Mouse (Mus musculus) forebrain, embryonic 11.5 days (tissue): ENCODE measurements around the gene Cdipt. TPM values are rescaled to one million over a fixed set of nuclear protein-coding genes. Genes with fewer than 3 reads are reported as not detected.

Experiments
- ATAC-seq: fragments of 200-750 bp; cut with Nextera tagmentation; replicated peaks from 2 replicates; pipeline ENCODE4 v1.8.0; 2017; ENCODE audit warnings: moderate TSS enrichment; ENCODE audit not compliant: low FRiP score
- DNase-seq: peaks from one replicate; pipeline ENCODE4 v3.0.0-alpha.2; 2017; ENCODE audit warnings: low spot score
- H3K27ac ChIP-seq: fragments of 300-500 bp; sonication (generic); 2 replicates; pipeline ENCODE4 v1.5.1; 2014; ENCODE audit warnings: low read depth, low read length
- H3K27me3 ChIP-seq: fragments of 300-500 bp; sonication (generic); 2 replicates; pipeline ENCODE4 v1.6.1; 2014; ENCODE audit warnings: mild to moderate bottlenecking, low read length, mixed read lengths; ENCODE audit not compliant: control insufficient read depth, insufficient read depth
- H3K36me3 ChIP-seq: fragments of 300-500 bp; sonication (generic); 2 replicates; pipeline ENCODE4 v1.6.1; 2014; ENCODE audit warnings: mild to moderate bottlenecking, low read length, moderate library complexity, mixed read lengths; ENCODE audit not compliant: control insufficient read depth, insufficient read depth
- H3K4me1 ChIP-seq: fragments of 300-500 bp; sonication (generic); replicated peaks from 2 replicates; pipeline ENCODE4 v1.6.1; 2014; ENCODE audit warnings: low read length, mixed read lengths; ENCODE audit not compliant: control insufficient read depth, insufficient read depth
- H3K4me2 ChIP-seq: fragments of 300-500 bp; sonication (generic); 2 replicates; pipeline ENCODE4 v1.6.1; 2014; ENCODE audit warnings: low read depth, mild to moderate bottlenecking, low read length, moderate library complexity, mixed read lengths; ENCODE audit not compliant: severe bottlenecking
- H3K4me3 ChIP-seq: fragments of 300-500 bp; sonication (generic); 2 replicates; pipeline ENCODE4 v1.5.1; 2014; ENCODE audit warnings: low read depth, low read length
- H3K9ac ChIP-seq: fragments of 300-500 bp; sonication (generic); 2 replicates; pipeline ENCODE4 v1.6.1; 2014; ENCODE audit warnings: low read length
- H3K9me3 ChIP-seq: fragments of 300-500 bp; sonication (generic); 2 replicates; pipeline ENCODE4 v1.6.1; 2016; ENCODE audit warnings: low read length, mixed read lengths; ENCODE audit not compliant: control insufficient read depth
- WGBS: fragments of 180-500 bp; shearing (Covaris S2); extraction: QIAGEN DNeasy Blood & Tissue Kit; methylation state at CpG from one replicate; pipeline ENCODE4 v1.1.7; 2014; 5-methylcytosine and 5-hydroxymethylcytosine counted together
- polyA plus RNA-seq: library from polyadenylated mRNA; unstranded; fragments of >200 nt; fragmentation: Nextera tagmentation; extraction: Ambion mirVana; gene quantifications from 2 replicates; pipeline ENCODE4 v1.2.1, GENCODE M21; 2014

Gene Cdipt
- 68.0 and 78.7 TPM in 2 replicates for polyA plus RNA-seq

GRCm38 (mm10) chr7:126975893-126975949, at the start of gene Cdipt:
Gene Cdipt (plus strand): TSS chr7:126975914.
- Histone ChIP-seq H3K36me3 (no peaks in the 10 kb centered on the region; the same call in 1 of the 2 replicates), H3K27me3 (no peaks in the 10 kb centered on the region), H3K9ac (peak within 1 kb of the TSS; percentile 90), H3K4me1 (peaks cover 6% of the 10 kb centered on the region; the same call in 1 of the 2 replicates), H3K4me2 (peak within 1 kb of the TSS; percentile 84), H3K27ac (peak within 1 kb of the TSS; percentile 86), H3K9me3 (no peaks in the 10 kb centered on the region), H3K4me3 (peak within 1 kb of the TSS; percentile 98)
- DNase-seq (no peak), ATAC-seq (no peak)
- WGBS: 11% methylated on average over 1 of the region's 1 CpGs

DNA sequence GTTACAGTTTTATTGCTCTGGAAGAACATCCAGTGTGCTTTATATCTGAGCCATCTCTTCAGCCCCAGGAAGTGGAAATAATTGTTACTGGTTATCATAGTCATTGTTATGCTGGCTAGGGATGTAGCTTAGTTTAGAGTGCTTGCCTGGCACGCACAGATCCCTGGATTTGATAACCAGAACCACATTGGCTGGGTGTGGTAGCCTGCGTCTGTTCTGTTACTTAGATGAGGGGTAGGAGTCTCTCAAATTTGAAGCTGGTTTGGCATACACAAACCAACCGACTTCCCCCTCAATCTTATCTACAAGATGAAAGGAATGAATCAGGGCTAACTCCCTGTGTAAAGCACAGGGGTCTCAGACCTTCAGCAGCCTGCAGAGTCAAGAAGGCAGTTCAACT, 49.4 kb upstream of the Cdipt start:
- Histone ChIP-seq H3K9me3 (no peaks in the 10 kb centered on the region), H3K36me3 (no peaks in the 10 kb centered on the region), H3K9ac (no peak overlapping the region), H3K27me3 (no peaks in the 10 kb centered on the region), H3K4me2 (no peak overlapping the region), H3K4me3 (no peak overlapping the region), H3K27ac (no peak overlapping the region), H3K4me1 (peaks cover 2% of the 10 kb centered on the region; the same call in 1 of the 2 replicates)
- no peak for DNase-seq
- WGBS: 54% methylated on average over 3 of the region's 3 CpGs
- no peak for ATAC-seq

DNA sequence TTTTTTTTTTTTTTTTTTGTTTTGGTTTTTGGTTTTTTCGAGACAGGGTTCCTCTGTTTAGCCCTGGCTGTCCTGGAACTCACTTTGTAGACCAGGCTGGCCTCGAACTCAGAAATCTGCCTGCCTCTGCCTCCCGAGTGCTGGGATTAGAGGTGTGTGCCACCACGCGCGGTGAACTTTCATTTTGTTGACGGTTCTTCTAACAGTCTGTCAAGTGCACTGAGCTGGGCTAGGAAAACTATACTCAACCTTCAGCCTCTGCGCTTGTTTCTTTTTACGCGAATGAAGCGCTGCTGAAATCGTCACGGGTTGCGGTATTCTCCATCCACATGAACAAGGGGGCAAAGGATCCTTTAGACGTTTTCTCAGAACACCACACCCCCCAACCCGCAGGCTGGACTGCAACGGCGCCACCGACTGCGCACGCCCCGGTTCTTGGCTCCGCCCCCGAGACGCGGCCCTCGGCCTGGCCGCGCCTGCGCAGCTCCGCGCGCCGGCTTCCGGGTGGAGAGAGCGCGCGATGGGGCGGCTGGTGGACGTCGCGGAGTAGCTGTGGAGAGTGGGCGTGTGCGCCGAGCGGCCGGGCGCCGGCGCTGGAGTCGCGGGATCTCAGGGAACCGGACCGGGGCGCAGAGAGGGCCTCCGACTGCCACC, 47.2 kb upstream of the Cdipt start, which contains the start of gene Kctd13:
Kctd13 (plus strand) TSS at position 496 of the 654 bp plus-strand sequence.
- peak within 1 kb of the TSS; percentile 96 for H3K4me2 ChIP-seq
- peak; percentile 95 for DNase-seq
- H3K4me3 ChIP-seq: peak within 1 kb of the TSS; percentile 84
- 5% methylated on average over 56 of the region's 56 CpGs for WGBS
- ATAC-seq: peak; percentile 97
- H3K4me1 ChIP-seq: peaks cover 2% of the 10 kb centered on the region; the same call in 1 of the 2 replicates
- no peaks in the 10 kb centered on the region for H3K36me3 ChIP-seq
- H3K27ac ChIP-seq: peak within 1 kb of the TSS; percentile 41; the same call in 1 of the 2 replicates
- H3K9ac ChIP-seq: peak within 1 kb of the TSS; percentile 84
- H3K27me3 ChIP-seq: no peaks in the 10 kb centered on the region
- H3K9me3 ChIP-seq: no peaks in the 10 kb centered on the region

DNA sequence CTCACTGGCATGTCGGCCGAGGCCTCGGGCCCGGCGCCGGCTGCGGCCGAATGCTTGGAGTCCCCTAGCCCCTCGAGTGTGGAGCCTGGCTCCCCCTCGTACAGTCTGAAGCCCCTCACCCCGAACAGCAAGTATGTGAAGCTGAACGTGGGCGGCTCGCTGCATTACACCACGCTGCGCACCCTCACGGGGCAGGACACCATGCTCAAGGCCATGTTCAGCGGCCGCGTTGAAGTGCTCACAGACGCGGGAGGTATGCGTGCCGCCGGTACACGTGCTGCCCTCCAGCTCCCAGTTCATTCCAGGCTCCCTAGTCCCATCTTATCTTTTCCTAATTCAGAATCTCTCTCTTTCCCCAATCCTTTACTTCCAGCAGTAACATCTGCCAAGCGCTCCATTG, 46.7 kb upstream of the Cdipt start:
- DNase-seq (no peak), ATAC-seq (peak; percentile 80)
- Histone ChIP-seq H3K9ac (peak overlapping the region; percentile 84), H3K36me3 (no peaks in the 10 kb centered on the region), H3K27me3 (no peaks in the 10 kb centered on the region), H3K27ac (peak overlapping the region; percentile 41; the same call in 1 of the 2 replicates), H3K4me3 (peak overlapping the region; percentile 84), H3K4me1 (peaks cover 2% of the 10 kb centered on the region; the same call in 1 of the 2 replicates), H3K9me3 (no peaks in the 10 kb centered on the region), H3K4me2 (peak overlapping the region; percentile 96)
- 1% methylated on average over 27 of the region's 27 CpGs for WGBS

DNA sequence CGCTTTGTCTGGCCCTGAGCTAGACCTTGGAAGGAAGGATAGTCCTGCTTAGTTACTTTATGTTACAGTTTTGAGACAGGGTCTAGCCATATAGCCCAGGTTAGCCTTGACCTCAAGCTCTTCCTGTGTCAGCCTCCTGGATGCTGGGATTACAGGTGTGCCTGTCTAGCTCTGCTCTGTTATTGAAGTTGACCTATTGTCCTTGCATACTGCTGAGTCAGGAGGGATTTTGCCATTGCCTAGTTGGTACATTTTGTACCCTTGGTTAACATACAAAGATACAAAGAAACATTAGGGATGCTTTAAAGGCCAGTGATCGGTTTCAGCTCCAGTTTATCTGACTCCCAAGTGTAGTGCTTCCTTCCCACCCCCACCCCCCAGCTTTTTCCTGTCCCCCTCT, 43.1 kb upstream of the Cdipt start:
- H3K27ac ChIP-seq: no peak overlapping the region
- H3K4me1 ChIP-seq: peaks cover 2% of the 10 kb centered on the region; the same call in 1 of the 2 replicates
- H3K9me3 ChIP-seq: no peaks in the 10 kb centered on the region
- no peaks in the 10 kb centered on the region for H3K27me3 ChIP-seq
- no peak overlapping the region for H3K9ac ChIP-seq
- no peak overlapping the region for H3K4me3 ChIP-seq
- 80% methylated on average over 2 of the region's 2 CpGs for WGBS
- no peak for ATAC-seq
- no peak for DNase-seq
- H3K4me2 ChIP-seq: no peak overlapping the region
- peaks cover 1% of the 10 kb centered on the region; the same call in 1 of the 2 replicates for H3K36me3 ChIP-seq

GRCm38 (mm10) chr7:126941171-126941570, 34.5 kb upstream of the Cdipt start:
- Histone ChIP-seq H3K9ac (no peak overlapping the region), H3K4me2 (no peak overlapping the region), H3K27ac (no peak overlapping the region), H3K27me3 (no peaks in the 10 kb centered on the region), H3K36me3 (peaks cover 6% of the 10 kb centered on the region; the same call in 1 of the 2 replicates), H3K4me3 (no peak overlapping the region), H3K4me1 (no peaks in the 10 kb centered on the region), H3K9me3 (no peaks in the 10 kb centered on the region)
- no peak for ATAC-seq
- WGBS: 50% methylated on average over 6 of the region's 6 CpGs
- no peak for DNase-seq

- Histone ChIP-seq H3K4me3 (no peak overlapping the region), H3K27me3 (no peaks in the 10 kb centered on the region), H3K36me3 (peaks cover 6% of the 10 kb centered on the region; the same call in 1 of the 2 replicates), H3K4me2 (no peak overlapping the region), H3K4me1 (no peaks in the 10 kb centered on the region), H3K9me3 (no peaks in the 10 kb centered on the region), H3K27ac (no peak overlapping the region), H3K9ac (no peak overlapping the region)
- ATAC-seq (no peak), DNase-seq (no peak)
- 78% methylated on average over 5 of the region's 5 CpGs for WGBS
Observed at GRCm38 (mm10) chr7:126941801-126942200, 33.9 kb upstream of the Cdipt start.

DNA sequence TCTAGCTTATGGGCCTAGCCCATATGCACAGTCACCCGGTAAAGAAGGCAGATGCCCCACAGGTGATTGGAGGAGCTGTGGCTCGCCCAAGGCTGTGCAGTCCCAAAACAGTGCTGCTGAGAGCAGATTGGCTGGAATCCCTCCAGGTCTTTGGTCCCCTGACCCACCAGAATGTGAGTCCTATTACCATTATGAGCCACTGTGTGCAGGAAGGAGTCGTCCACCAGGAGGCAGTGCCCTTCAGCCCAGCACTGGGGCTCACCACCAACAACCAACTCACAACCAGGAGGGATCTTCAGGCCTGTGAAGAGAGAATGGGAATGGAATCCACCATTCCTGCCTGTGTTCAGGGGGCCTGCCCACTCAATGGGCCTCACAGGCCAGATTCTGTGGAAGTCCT, 29.2 kb upstream of the Cdipt start:
- 37% methylated on average over 3 of the region's 3 CpGs for WGBS
- no peak overlapping the region for H3K4me2 ChIP-seq
- ATAC-seq (no peak), DNase-seq (no peak)
- H3K27me3 ChIP-seq: peaks cover 15% of the 10 kb centered on the region
- no peaks in the 10 kb centered on the region for H3K9me3 ChIP-seq
- peaks cover 3% of the 10 kb centered on the region; the same call in 1 of the 2 replicates for H3K36me3 ChIP-seq
- no peak overlapping the region for H3K27ac ChIP-seq
- peaks cover 3% of the 10 kb centered on the region; the same call in 1 of the 2 replicates for H3K4me1 ChIP-seq
- H3K9ac ChIP-seq: no peak overlapping the region
- H3K4me3 ChIP-seq: no peak overlapping the region

DNA sequence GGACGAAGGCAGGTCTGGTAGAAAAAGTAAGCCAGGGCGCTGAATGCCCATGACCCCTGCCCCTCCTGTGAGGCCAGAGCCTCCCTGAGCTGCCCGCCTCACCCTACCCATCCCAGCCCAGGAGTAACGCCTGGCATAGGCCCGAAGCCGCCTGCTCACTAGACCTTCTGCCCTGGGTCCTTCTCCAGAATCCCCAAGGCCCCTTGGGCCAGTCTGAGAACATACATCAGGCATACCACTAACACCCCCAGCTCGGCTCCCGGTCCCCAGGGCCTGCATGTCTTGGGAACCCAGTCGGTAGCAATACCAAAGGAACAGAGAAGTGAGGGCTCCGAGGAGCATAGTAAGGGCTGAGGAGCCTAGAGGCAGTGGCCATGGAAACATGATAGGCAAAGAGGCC, 27.1 kb upstream of the Cdipt start:
- Histone ChIP-seq H3K9ac (no peak overlapping the region), H3K4me3 (no peak overlapping the region), H3K27ac (no peak overlapping the region), H3K4me1 (peaks cover 7% of the 10 kb centered on the region; the same call in 1 of the 2 replicates), H3K4me2 (no peak overlapping the region), H3K27me3 (peaks cover 20% of the 10 kb centered on the region), H3K9me3 (no peaks in the 10 kb centered on the region), H3K36me3 (peaks cover 3% of the 10 kb centered on the region; the same call in 1 of the 2 replicates)
- DNase-seq: no peak
- WGBS: 83% methylated on average over 10 of the region's 10 CpGs
- ATAC-seq: no peak
